Mouse (Mus musculus): ENCODE results near the gene Serpinf1. TPM values are rescaled to one million over a fixed set of nuclear protein-coding genes. Genes with fewer than 3 reads are reported as not detected.

Serpinf1 gene
- polyA plus RNA-seq, 1 experiment from 2014 or later = 62.5 TPM

DNA sequence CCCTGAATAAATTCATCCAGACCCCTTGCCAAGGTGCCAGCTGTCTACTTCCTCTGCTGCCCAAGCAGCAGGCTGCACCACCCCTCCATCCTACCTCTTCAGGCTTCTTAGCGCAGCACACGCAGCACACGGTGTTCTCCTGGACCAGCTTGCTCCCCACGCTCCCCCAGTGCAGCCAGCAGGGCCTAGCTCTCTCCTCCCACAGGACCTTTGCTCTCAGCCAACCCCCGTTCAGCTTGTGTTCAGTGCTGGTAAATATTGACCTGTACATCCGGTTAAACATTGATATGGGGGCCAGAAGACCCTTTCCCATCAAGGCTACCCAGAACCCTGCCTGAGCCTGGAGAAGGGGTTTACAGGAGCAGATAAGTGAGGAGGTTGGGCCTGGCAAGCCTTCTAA lies 16.9 kb upstream of the Serpinf1 start, which contains the start of gene Serpinf2:
Serpinf2 (minus strand) TSS at position 229 of the 400 bp plus-strand sequence.
- 60% methylated on average over 6 of the region's 6 CpGs for WGBS
- no peaks in the 10 kb centered on the region for H3K9me3 ChIP-seq
- H3K27me3 ChIP-seq (replicated peaks) = no peaks in the 10 kb centered on the region
- H3K36me3 ChIP-seq = peaks cover 4% of the 10 kb centered on the region; the same call in 1 of the 2 replicates
- peak within 1 kb of the TSS; percentile 21; the same call in 1 of the 2 replicates for H3K4me2 ChIP-seq
- H3K4me1 ChIP-seq = no peaks in the 10 kb centered on the region
- H3K4me3 ChIP-seq (replicated peaks) = peak within 1 kb of the TSS; percentile 3; the same call in 1 of the 2 replicates
- ATAC-seq (ENCODE audit: insufficient read depth, low FRiP score, low read depth) = peak; percentile 77
- peak within 1 kb of the TSS; percentile 17; the same call in 1 of the 2 replicates for H3K27ac ChIP-seq
- H3K9ac ChIP-seq = no peak within 1 kb of the TSS

DNA sequence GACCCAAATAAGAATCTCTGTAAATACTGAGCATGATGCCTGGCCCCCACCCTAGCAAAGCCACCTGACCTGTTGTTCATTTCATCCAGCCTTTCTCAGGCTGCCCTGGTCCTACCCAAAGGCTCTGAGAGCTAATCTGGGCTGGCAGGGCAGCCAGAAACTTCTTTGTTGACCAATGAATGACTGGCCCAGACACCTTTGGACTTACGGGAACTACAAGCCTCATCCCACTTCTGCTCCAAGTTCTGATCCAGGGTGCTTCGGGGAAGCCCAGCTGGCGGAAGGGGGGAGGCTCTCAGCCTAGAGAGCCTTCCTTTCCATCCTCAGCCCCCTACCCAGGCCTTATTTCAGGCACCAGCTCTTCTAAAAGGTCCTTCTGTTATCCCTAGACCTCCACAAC lies 16.3 kb upstream of the Serpinf1 start:
- Histone ChIP-seq H3K4me1 (no peaks in the 10 kb centered on the region), H3K27ac (peak overlapping the region; percentile 17; the same call in 1 of the 2 replicates), H3K9me3 (no peaks in the 10 kb centered on the region), H3K4me2 (peak overlapping the region; percentile 21; the same call in 1 of the 2 replicates), H3K9ac (no peak overlapping the region), H3K36me3 (peaks cover 4% of the 10 kb centered on the region; the same call in 1 of the 2 replicates), H3K4me3 (replicated peaks) (peak overlapping the region; percentile 3; the same call in 1 of the 2 replicates), H3K27me3 (replicated peaks) (no peaks in the 10 kb centered on the region)
- WGBS = 80% methylated on average over 3 of the region's 3 CpGs
- ATAC-seq (ENCODE audit: insufficient read depth, low FRiP score, low read depth) = no peak

DNA sequence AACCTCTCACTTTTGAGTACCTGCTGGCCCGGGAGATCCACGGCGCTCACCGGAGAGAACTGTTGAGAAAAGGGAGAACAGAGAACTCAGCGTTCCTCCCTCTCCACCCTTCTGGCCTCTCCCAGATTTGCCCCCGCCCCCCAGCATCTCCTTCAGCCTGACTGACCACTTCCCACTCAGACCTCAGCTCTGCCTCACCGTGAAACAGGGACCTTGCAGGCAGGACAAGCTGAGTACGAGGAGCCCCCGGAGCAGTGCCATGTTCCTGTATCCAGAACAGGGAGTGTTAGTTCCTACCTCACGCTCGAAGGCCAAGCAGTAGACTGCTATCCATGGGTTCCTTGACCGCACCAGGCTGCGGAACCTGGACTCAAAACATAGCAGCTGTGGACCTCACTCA lies 15.7 kb upstream of the Serpinf1 start:
- H3K4me1 ChIP-seq = no peaks in the 10 kb centered on the region
- no peaks in the 10 kb centered on the region for H3K9me3 ChIP-seq
- no peak overlapping the region for H3K27ac ChIP-seq
- H3K27me3 ChIP-seq (replicated peaks) = no peaks in the 10 kb centered on the region
- peaks cover 4% of the 10 kb centered on the region; the same call in 1 of the 2 replicates for H3K36me3 ChIP-seq
- H3K4me3 ChIP-seq (replicated peaks) = no peak overlapping the region
- H3K9ac ChIP-seq = no peak overlapping the region
- WGBS = 70% methylated on average over 13 of the region's 13 CpGs
- H3K4me2 ChIP-seq = no peak overlapping the region
- no peak for ATAC-seq (ENCODE audit: insufficient read depth, low FRiP score, low read depth)

DNA sequence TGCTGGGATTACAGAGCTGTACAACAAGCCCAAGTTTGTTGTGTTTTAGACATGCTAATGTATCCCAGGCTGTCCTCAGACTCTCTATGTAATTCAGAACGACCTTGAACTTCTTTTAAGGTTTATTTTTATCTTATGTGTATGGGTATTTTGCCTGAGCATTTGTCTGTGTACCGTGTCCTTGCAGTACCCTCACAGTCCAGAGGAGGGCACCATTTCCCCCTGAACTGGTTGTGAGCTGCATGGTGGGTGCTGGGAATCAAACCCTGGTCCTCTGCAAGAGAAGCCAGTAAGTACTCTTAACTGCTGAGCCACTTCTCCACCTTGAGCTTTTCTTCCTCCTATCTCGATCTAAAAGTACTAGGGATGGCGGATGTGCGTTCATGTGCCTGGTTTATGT lies 11.6 kb upstream of the Serpinf1 start:
- H3K4me1 ChIP-seq = no peaks in the 10 kb centered on the region
- H3K4me2 ChIP-seq = no peak overlapping the region
- H3K36me3 ChIP-seq = no peaks in the 10 kb centered on the region
- H3K9ac ChIP-seq = no peak overlapping the region
- H3K27ac ChIP-seq = no peak overlapping the region
- H3K9me3 ChIP-seq = no peaks in the 10 kb centered on the region
- no peak for ATAC-seq (ENCODE audit: insufficient read depth, low FRiP score, low read depth)
- H3K27me3 ChIP-seq (replicated peaks) = no peaks in the 10 kb centered on the region
- 85% methylated on average over 5 of the region's 5 CpGs for WGBS
- H3K4me3 ChIP-seq (replicated peaks) = no peak overlapping the region

DNA sequence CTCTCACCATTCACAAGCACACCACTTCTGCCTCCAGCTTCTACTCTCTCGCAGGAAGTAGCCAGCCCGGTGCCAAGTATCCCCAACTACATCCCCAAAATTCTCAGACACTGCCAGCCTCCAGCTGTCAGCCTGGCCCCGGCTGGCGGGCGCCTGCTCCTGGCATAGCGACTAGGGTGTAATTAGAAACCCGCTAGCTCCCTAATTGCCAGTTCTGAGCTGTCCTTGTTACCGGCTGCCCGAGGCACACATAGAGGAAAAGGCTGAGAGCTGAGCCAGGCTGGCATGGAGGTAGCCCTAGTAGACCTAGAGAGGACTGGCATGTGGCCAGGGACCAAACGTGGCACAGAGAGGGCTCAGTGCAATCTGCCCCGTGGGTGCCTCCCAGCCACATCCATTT lies 8.8 kb upstream of the Serpinf1 start:
- Histone ChIP-seq H3K9me3 (no peaks in the 10 kb centered on the region), H3K9ac (no peak overlapping the region), H3K36me3 (no peaks in the 10 kb centered on the region), H3K4me1 (no peaks in the 10 kb centered on the region), H3K4me3 (replicated peaks) (no peak overlapping the region), H3K4me2 (no peak overlapping the region), H3K27me3 (replicated peaks) (no peaks in the 10 kb centered on the region), H3K27ac (no peak overlapping the region)
- ATAC-seq (ENCODE audit: insufficient read depth, low FRiP score, low read depth) = no peak
- 87% methylated on average over 11 of the region's 11 CpGs for WGBS

DNA sequence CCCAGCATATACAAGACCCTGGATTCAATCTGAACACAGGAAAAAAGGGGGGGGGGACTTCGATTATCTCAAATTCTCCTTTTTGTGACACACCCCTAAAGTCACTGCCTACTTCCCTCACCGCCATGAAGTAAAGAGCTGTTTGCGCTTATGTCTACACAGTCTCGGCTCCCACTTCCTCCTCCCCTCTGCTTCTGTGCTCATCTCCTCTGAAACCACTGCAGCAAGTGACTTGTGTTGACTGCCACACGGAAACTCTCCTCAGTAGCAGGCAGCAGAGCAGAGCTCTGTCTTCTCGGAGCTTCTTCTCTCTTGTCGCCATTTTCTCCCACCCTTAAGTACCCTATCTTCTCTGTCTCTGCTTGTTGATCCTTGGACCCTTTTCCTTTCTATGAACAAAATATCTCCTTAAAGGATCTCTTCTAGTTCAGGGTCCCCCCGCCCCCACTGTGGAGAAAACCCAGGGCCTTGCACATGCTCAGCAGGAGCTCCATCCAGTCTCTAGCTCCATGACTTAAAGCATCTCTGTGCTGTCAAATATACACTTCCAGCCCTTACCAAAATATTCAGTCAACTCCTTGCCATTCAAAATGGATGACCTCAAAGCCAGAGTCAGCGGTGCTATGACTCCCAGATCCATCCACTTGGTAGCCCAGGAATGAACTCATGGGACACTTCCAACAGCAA lies 6.7 kb upstream of the Serpinf1 start:
- no peak overlapping the region for H3K27ac ChIP-seq
- ATAC-seq (ENCODE audit: insufficient read depth, low FRiP score, low read depth) = no peak
- no peaks in the 10 kb centered on the region for H3K27me3 ChIP-seq (replicated peaks)
- WGBS = 71% methylated on average over 9 of the region's 9 CpGs
- no peak overlapping the region for H3K4me3 ChIP-seq (replicated peaks)
- H3K4me1 ChIP-seq = no peaks in the 10 kb centered on the region
- H3K4me2 ChIP-seq = no peak overlapping the region
- H3K9me3 ChIP-seq = no peaks in the 10 kb centered on the region
- no peak overlapping the region for H3K9ac ChIP-seq
- H3K36me3 ChIP-seq = no peaks in the 10 kb centered on the region

DNA sequence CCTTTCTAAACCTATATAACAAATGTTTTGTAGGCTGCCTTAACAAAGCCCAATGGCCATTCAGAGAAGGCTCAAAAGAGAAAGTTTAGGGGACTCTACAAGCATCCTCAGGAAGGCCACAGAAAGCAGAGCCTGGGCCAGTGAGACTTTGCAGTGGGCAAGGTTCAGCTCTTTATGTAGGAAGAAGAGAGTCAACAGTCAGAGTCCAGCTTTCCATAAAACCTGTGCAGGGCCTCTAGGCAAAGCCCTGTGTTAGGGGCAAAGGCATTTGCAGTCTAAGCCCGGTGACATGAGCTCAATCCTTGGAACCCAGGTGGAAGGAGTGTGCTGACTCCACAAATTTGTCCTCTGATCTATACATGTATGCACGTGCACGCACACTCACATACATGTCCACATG lies 2.0 kb upstream of the Serpinf1 start:
- WGBS = 91% methylated on average over 3 of the region's 3 CpGs
- H3K27ac ChIP-seq = no peak overlapping the region
- ATAC-seq (ENCODE audit: insufficient read depth, low FRiP score, low read depth) = no peak
- no peak overlapping the region for H3K4me2 ChIP-seq
- H3K9me3 ChIP-seq = no peaks in the 10 kb centered on the region
- H3K9ac ChIP-seq = no peak overlapping the region
- peaks cover 9% of the 10 kb centered on the region for H3K4me1 ChIP-seq
- H3K27me3 ChIP-seq (replicated peaks) = no peaks in the 10 kb centered on the region
- H3K36me3 ChIP-seq = no peaks in the 10 kb centered on the region
- no peak overlapping the region for H3K4me3 ChIP-seq (replicated peaks)

DNA sequence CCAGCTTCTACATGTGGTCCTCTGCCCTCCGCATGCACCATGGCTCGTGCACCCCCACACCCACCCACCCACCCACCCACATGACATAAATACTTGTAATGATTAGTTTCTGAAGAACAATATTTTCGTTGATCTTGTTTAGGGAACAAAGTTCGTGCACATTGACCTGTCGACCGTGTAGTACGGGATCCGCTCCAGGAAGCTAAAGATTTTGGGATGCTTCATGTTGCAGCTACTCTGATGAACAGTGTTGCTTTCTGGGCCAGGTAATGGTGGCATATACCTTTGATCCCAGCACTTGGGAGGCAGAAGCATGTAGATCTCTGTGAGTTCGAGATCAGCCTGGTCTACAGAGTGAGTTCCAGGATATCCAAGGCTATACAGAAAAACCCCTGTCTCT lies 1.5 kb upstream of the Serpinf1 start:
- WGBS = 84% methylated on average over 9 of the region's 9 CpGs
- Histone ChIP-seq H3K27me3 (replicated peaks) (no peaks in the 10 kb centered on the region), H3K36me3 (no peaks in the 10 kb centered on the region), H3K9me3 (no peaks in the 10 kb centered on the region), H3K9ac (no peak overlapping the region), H3K4me2 (no peak overlapping the region), H3K27ac (no peak overlapping the region), H3K4me1 (peaks cover 9% of the 10 kb centered on the region), H3K4me3 (replicated peaks) (no peak overlapping the region)
- ATAC-seq (ENCODE audit: insufficient read depth, low FRiP score, low read depth) = no peak

DNA sequence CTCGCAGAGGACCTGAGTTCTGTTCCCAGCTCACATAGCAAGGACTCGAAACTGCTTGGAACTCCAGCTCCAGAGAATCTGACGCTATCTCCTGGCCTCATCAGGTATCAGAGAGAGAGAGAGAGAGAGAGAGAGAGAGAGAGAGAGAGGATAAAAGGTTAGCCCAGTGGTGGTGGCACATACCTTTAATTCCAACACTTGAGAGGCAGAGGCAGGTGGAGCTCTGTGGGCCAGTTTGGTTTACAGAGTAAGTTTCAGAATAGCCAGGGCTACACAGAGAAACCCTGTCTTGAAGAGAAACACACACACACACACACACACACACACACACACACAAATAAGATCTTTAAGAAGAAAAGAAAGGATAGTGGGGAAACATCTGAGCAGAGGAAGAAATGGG lies 590 bp upstream of the Serpinf1 start:
- Histone ChIP-seq H3K36me3 (no peaks in the 10 kb centered on the region), H3K4me1 (peaks cover 9% of the 10 kb centered on the region), H3K4me2 (no peak overlapping the region), H3K27ac (no peak overlapping the region), H3K27me3 (replicated peaks) (no peaks in the 10 kb centered on the region), H3K4me3 (replicated peaks) (no peak overlapping the region), H3K9ac (no peak overlapping the region), H3K9me3 (no peaks in the 10 kb centered on the region)
- whole genome bisulfite sequencing = 89% methylated on average over 3 of the region's 3 CpGs
- ATAC-seq (ENCODE audit: insufficient read depth, low FRiP score, low read depth) = no peak

DNA sequence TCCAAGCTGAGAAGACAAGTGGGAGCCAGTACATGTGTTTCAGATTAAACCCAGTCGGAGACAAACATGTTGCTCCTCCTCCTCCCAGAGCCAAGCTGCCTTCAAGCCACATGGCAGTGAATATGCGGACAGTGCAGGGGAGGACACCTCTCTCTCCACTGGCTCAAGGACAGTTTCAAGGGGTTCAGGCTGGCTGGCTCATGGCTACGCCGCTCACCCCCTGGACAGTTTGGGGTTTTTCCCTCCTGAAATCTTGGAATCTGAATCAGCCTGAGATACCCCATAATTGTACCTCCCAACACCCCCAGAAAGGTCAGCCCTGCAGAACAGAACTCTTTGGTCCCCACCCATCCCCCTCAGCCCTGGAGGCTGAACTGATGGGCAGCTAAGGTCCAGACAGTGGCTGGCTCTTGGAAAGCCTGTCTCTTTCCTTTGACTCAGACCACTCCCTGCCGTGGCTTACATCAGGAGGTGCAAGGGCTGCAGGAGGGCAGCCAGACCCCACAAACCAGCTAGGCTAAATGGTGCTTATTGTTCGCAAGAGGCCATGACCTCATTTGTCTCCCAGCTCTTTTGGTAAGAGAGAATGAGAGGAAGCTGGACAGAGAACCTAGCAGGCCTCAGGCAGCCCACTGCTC lies 1.0 kb downstream of the Serpinf1 start:
- Histone ChIP-seq H3K4me1 (peaks cover 9% of the 10 kb centered on the region), H3K9ac (no peak overlapping the region), H3K27ac (no peak overlapping the region), H3K36me3 (no peaks in the 10 kb centered on the region), H3K27me3 (replicated peaks) (no peaks in the 10 kb centered on the region), H3K4me3 (replicated peaks) (peak overlapping the region; percentile 35), H3K9me3 (no peaks in the 10 kb centered on the region), H3K4me2 (peak overlapping the region; percentile 46)
- ATAC-seq (ENCODE audit: insufficient read depth, low FRiP score, low read depth) = peak; percentile 47; the same call in 1 of the 2 replicates
- WGBS = 43% methylated on average over 6 of the region's 6 CpGs

DNA sequence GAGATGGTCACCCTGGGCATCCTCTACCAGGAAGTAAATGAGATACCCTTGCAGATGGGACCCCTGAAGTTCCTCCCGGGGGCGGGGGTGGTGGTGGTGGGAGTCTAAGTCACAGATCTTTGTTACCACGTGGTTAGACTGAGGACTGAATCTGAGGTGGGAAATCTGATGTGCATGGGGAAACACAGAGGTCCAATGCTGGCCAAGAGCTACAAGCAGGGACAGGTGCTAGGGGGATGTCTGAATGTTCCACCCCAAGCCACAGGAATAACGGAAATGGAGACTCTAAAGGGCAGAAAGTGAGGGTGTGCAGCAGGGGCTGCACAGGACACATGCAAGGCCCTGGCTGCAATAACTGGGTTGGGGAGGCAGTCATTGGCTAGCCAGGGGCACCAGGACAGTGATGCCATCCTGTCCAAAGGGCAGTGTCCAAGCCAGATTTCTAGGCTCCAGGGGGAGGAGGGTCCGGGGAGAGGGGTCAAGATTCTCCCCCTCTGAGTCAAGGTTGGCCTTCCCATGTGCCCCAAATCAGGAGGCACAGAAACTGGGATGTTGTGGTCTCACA lies 1.6 kb downstream of the Serpinf1 start:
- Histone ChIP-seq H3K4me2 (no peak overlapping the region), H3K9me3 (no peaks in the 10 kb centered on the region), H3K27me3 (replicated peaks) (no peaks in the 10 kb centered on the region), H3K9ac (no peak overlapping the region), H3K36me3 (no peaks in the 10 kb centered on the region), H3K4me3 (replicated peaks) (no peak overlapping the region), H3K4me1 (peaks cover 9% of the 10 kb centered on the region), H3K27ac (no peak overlapping the region)
- 56% methylated on average over 5 of the region's 5 CpGs for WGBS
- ATAC-seq (ENCODE audit: insufficient read depth, low FRiP score, low read depth) = no peak

DNA sequence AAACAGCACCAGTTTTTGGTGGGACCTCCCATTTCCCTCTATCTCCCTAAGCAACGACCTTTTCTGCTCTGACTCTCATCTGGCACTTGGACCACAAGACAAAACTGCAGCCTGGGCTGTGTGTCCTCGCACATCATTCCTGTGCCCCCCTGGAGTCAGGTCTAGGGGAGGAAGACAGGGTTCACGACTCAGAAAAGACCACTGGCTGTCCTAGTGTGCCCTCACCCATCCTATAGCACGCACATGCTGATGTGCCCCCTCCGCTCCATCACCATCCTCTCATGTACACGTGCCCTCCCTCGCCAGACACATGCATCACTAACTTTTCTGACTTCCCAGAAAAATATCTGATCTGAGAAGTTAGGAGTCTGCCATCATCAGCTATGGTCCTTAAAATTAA lies 2.5 kb downstream of the Serpinf1 start:
- no peaks in the 10 kb centered on the region for H3K36me3 ChIP-seq
- no peak for ATAC-seq (ENCODE audit: insufficient read depth, low FRiP score, low read depth)
- 81% methylated on average over 7 of the region's 7 CpGs for WGBS

More for the DNA sequence above, 2.5 kb downstream of the Serpinf1 start:
- Histone ChIP-seq H3K4me3 (replicated peaks) (no peak overlapping the region), H3K9ac (no peak overlapping the region), H3K4me2 (no peak overlapping the region), H3K4me1 (peaks cover 9% of the 10 kb centered on the region), H3K9me3 (no peaks in the 10 kb centered on the region), H3K27ac (no peak overlapping the region), H3K27me3 (replicated peaks) (no peaks in the 10 kb centered on the region)
